Mouse (Mus musculus): ENCODE data around the gene Phf1. TPM values are rescaled to one million over a fixed set of nuclear protein-coding genes. Genes with fewer than 3 reads are reported as not detected.

The Phf1 gene
- 10.9 and 12.0 TPM in 2 replicates for polyA plus RNA-seq (2011; ENCODE audit: insufficient read length, low read depth, missing spikeins)

DNA sequence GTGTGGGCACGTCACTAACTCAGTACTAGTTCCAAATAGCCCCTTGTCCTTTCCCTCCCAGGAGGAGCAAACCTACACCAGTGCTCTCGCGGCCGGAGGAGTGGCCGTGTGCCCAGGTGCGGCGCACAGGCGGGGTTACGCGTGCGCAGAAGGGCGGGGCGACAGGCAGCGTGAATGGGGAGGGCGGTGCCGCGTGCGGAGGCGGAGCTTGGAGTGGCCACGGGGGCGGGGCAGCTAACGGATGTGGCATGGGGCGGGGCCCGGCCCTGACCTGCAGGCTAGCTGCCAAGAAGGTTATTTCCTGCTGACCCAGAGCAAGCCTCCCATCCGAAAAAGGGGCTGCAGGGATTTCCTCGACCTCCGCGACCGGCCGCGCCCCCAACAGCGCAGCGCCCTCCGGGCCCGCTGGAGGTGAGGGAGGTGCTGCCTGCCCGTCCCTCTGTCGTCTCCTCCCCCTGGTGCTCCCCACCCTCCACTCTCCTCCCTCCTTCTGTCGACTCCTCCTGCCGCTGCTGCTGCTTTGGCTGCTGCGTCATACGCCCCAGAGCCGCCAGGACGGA, at the start of gene Phf1:
Gene Phf1 (plus strand): TSS at position 214 of the 560 bp plus-strand sequence.
- peak within 1 kb of the TSS; percentile 65 for H3K27ac ChIP-seq (ENCODE audit: insufficient read depth, low read length)
- TF ChIP-seq POLR2A (IDR thresholded peaks at IDR 0.05; ENCODE audit: low read depth, low read length) (peak; percentile 87), CTCF (IDR thresholded peaks at IDR 0.05; ENCODE audit: borderline replicate concordance, insufficient read depth, low read length) (no peak)
- peaks cover 3% of the 10 kb centered on the region; the same call in 1 of the 2 replicates for H3K4me1 ChIP-seq (ENCODE audit: control insufficient read depth, insufficient read depth, low read length)
- peak within 1 kb of the TSS; percentile 78 for H3K4me3 ChIP-seq (ENCODE audit: insufficient read depth, low read length)

DNA sequence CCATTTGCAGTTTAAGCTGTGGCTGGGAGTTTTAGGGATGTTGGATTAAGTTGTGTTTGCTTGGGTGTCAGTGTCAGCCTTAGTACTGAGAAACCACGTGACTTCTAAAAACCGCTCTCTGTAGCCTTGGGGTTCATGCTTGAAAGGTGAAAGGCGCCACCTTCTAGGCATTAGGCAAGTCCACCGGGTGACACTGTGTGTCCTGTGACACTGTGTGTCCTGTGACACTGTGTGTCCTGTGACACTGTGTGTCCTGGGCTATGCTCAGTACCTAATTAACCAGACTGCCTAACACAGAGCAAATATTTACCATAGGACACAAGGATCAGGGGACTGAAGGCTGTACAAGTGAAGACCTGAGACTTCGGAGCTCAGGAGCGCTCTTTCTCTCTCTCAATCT, 49.3 kb upstream of the Phf1 start:
- TF ChIP-seq CTCF (IDR thresholded peaks at IDR 0.05; ENCODE audit: borderline replicate concordance, insufficient read depth, low read length) (no peak), POLR2A (IDR thresholded peaks at IDR 0.05; ENCODE audit: low read depth, low read length) (no peak)
- no peak overlapping the region for H3K27ac ChIP-seq (ENCODE audit: insufficient read depth, low read length)
- no peak overlapping the region for H3K4me3 ChIP-seq (ENCODE audit: insufficient read depth, low read length)
- H3K4me1 ChIP-seq (ENCODE audit: control insufficient read depth, insufficient read depth, low read length) = peaks cover 5% of the 10 kb centered on the region

DNA sequence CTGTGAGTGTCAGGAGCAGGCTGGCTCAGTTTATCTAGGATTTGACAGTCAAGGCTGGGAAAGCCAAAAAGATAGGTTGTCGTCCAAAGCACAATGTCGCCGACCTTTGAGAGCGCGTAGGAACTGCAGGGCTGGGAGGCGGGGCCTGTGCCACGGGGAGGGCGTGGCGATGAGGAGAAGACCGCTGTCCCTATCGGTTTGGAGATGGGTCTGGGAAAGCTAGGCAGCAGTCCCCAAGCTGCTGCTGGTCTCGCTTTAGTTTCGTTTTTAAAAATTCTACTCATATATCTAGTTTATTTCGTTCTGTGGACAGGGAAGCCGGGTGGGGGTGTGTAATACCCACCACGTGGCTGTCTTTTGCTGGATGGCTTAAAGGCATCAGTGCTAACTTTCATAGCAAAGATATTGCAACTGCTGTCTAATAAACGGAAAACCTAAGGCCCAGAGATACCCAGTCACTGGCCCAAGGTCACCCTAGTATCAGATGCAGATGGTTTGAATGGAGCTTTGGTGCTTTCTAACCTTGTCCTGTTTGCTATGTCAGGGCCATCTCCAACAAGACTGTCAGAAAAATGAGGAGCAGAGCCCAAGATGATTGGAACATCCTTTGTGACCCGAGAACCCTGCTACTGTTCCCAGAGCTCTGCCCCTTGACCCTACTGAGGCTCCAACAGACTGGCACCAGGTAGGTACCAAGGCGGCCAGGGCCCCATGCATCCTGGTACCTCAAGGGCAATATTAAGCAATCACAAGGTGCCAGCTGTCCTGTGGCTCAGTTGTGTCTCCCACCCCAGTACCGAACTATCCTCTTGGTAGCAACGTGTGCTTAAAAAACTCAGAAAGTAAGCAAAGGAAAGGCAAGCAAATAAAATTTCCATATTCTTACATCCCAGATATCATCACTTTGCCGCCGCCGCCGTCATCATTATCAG, 47.6 kb upstream of the Phf1 start:
- Histone ChIP-seq H3K27ac (ENCODE audit: insufficient read depth, low read length) (no peak overlapping the region), H3K4me3 (ENCODE audit: insufficient read depth, low read length) (peak overlapping the region; percentile 37), H3K4me1 (ENCODE audit: control insufficient read depth, insufficient read depth, low read length) (peaks cover 5% of the 10 kb centered on the region)
- TF ChIP-seq POLR2A (IDR thresholded peaks at IDR 0.05; ENCODE audit: low read depth, low read length) (no peak), CTCF (IDR thresholded peaks at IDR 0.05; ENCODE audit: borderline replicate concordance, insufficient read depth, low read length) (peak; percentile 36; the same call in 1 of the 2 replicates)

DNA sequence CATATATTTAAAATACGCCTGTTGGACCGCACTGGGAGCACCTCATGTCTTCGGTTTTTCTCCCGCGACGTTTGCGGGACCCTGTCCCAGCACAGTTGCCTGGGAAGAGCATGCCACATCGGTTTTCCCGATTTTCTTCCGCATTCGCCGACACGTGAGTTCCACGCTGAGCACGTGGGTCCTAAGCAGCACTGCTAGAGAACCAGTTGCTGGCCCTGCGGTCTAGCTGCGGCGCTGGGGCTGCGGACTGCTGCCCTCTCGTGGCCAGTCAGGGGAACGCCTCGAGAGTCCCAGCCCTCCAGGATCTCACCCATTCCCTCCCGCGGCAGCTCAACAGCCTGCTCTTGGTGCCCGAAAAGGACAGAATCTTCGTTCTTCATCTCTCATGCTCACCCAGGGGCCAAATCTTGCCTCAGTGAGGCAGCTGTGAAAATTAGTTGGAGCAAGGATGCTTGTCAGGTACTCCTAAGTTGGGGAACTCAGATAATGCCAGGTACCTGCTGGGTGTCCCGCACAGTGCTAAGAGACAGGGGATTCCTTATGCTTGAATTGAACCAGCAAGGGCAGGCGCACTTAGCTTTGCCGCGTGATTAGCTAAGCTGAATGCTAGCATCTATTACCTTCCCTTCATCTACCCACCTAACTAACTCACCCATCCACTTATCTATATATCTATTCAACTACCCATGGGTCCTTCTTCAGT, 46.7 kb upstream of the Phf1 start:
- TF ChIP-seq POLR2A (IDR thresholded peaks at IDR 0.05; ENCODE audit: low read depth, low read length) = peak; percentile 51; the same call in 1 of the 2 replicates
- peak; percentile 94 for TF ChIP-seq CTCF (IDR thresholded peaks at IDR 0.05; ENCODE audit: borderline replicate concordance, insufficient read depth, low read length)
- Histone ChIP-seq H3K27ac (ENCODE audit: insufficient read depth, low read length) (no peak overlapping the region), H3K4me3 (ENCODE audit: insufficient read depth, low read length) (peak overlapping the region; percentile 23)

DNA sequence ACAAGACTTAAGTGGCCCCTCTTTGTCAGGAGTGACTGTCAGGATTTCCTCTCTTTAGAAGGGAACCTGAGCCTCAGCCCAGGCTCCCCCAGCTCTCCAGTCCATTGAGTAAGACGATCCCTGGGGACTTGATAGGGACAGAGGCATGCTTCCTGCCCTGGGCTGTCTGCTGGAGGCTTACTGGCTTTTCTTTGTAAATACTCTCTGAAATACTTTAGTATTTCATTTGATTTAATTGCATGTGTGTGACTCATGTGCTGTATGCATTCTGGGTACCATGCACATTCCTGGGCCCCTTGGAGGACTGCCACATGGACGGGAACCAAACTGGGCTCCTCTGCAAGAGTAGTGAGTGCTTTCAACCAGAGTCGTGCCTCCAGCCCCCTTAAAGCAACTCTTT, 44.9 kb upstream of the Phf1 start:
- H3K27ac ChIP-seq (ENCODE audit: insufficient read depth, low read length) = peak overlapping the region; percentile 37

More for the DNA sequence above, 46.7 kb upstream of the Phf1 start:
- H3K4me1 ChIP-seq (ENCODE audit: control insufficient read depth, insufficient read depth, low read length) = peaks cover 5% of the 10 kb centered on the region

DNA sequence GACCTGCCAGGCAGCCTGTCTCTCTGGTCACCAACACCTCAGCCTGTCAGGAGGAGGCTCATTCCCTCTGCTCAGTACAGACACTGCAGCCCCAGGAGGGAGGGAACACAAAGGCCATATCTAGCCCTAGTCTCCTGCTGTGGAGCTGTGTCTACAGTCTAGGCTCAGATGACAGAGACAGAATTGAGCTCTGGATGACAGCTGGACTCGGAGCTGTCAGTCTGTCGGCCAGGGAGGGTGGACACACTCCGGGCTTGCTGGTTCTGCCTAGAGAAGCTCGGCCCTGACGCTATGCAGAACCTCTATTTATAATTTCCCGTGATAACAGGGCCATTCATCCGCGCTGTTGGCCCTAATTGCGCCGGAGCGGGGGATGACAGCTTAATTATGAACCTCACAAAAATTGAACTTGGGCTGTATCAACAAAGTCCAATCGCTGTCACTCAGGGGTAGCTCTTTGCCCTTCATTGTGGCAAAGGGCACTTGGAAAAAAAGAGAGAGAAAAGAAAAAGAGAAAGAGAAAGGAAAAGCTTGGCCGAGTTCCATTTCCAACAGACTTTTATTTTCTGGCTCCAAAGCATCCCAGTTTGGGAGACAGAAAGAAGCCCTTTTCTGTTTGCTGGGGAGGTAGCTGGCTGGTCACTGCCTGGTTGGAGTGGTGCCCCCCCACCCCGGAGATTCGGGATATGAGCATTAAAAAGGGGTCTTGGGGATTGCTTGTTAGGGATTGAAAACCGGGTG, 40.0 kb upstream of the Phf1 start:
- no peak overlapping the region for H3K27ac ChIP-seq (ENCODE audit: insufficient read depth, low read length)
- peaks cover 8% of the 10 kb centered on the region; the same call in 1 of the 2 replicates for H3K4me1 ChIP-seq (ENCODE audit: control insufficient read depth, insufficient read depth, low read length)
- no peak for TF ChIP-seq CTCF (IDR thresholded peaks at IDR 0.05; ENCODE audit: borderline replicate concordance, insufficient read depth, low read length)
- TF ChIP-seq POLR2A (IDR thresholded peaks at IDR 0.05; ENCODE audit: low read depth, low read length) = no peak
- H3K4me3 ChIP-seq (ENCODE audit: insufficient read depth, low read length) = no peak overlapping the region

More for the DNA sequence above, 44.9 kb upstream of the Phf1 start:
- Histone ChIP-seq H3K4me3 (ENCODE audit: insufficient read depth, low read length) (no peak overlapping the region), H3K4me1 (ENCODE audit: control insufficient read depth, insufficient read depth, low read length) (peaks cover 5% of the 10 kb centered on the region)
- no peak for TF ChIP-seq CTCF (IDR thresholded peaks at IDR 0.05; ENCODE audit: borderline replicate concordance, insufficient read depth, low read length)
- no peak for TF ChIP-seq POLR2A (IDR thresholded peaks at IDR 0.05; ENCODE audit: low read depth, low read length)

DNA sequence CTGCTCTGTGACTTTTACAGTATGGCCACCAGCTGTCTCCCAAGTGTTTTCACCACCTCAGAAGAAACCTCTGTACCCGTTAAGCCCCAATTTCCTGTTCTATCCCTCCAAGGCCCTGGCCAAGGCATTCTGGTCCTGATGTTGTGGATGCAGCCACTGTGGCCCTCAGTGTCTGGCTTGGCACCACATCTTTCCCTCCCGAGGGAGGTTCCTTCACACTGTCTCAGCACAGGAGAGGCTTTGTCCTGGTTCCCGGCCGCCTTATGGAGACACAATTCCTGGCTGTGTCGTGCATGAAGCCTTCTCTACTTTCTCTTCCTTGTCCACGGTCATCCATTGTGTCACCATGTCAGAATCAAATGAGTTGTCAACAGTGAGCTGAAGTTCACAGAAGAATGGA, 39.4 kb upstream of the Phf1 start:
- TF ChIP-seq CTCF (IDR thresholded peaks at IDR 0.05; ENCODE audit: borderline replicate concordance, insufficient read depth, low read length) (no peak), POLR2A (IDR thresholded peaks at IDR 0.05; ENCODE audit: low read depth, low read length) (no peak)
- H3K4me1 ChIP-seq (ENCODE audit: control insufficient read depth, insufficient read depth, low read length) = peaks cover 6% of the 10 kb centered on the region; the same call in 1 of the 2 replicates
- H3K4me3 ChIP-seq (ENCODE audit: insufficient read depth, low read length) = no peak overlapping the region
- H3K27ac ChIP-seq (ENCODE audit: insufficient read depth, low read length) = no peak overlapping the region

DNA sequence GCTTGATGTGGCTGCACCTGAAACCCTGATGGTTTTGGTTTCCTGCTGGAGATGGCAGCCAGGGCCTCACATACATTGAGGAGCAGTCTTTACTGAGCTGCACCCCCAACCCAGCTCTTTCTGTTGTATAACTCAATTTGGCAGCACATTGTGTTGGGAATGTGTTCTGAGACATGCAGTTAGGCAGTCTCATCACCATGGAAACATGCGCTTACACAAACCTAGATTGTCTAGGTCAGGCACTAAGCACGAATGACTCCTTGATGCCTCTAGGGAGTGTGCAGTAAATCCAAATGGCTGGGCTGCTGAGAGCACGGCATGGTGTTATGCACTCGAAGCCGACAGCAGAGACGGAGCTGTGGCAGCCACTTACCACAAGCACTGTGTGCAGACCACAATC, 38.5 kb upstream of the Phf1 start:
- no peak for TF ChIP-seq CTCF (IDR thresholded peaks at IDR 0.05; ENCODE audit: borderline replicate concordance, insufficient read depth, low read length)
- no peak overlapping the region for H3K4me3 ChIP-seq (ENCODE audit: insufficient read depth, low read length)
- H3K4me1 ChIP-seq (ENCODE audit: control insufficient read depth, insufficient read depth, low read length) = peaks cover 6% of the 10 kb centered on the region; the same call in 1 of the 2 replicates
- no peak overlapping the region for H3K27ac ChIP-seq (ENCODE audit: insufficient read depth, low read length)

DNA sequence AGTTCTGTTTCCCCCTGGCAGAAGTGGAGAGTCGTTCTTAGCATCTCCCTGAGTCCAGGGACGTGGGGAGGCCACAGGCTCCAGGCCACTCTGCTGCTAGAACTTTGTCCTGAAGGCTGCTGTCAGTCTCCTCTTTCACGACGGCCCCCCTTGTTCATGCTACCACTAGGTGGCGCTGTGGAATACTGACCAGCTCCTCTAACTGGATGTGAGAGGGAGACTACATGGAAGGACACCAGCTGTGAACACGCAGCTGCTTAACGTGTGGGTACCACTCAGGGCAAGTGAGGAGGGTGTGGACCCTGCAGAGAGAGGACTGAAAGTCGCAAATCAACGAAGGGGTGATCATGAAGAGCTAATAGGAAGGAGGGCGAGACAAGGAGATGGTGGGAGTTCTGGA, 37.3 kb upstream of the Phf1 start:
- TF ChIP-seq CTCF (IDR thresholded peaks at IDR 0.05; ENCODE audit: borderline replicate concordance, insufficient read depth, low read length) = peak; percentile 45; the same call in 1 of the 2 replicates
- no peak for TF ChIP-seq POLR2A (IDR thresholded peaks at IDR 0.05; ENCODE audit: low read depth, low read length)

More for the DNA sequence above, 37.3 kb upstream of the Phf1 start:
- H3K4me1 ChIP-seq (ENCODE audit: control insufficient read depth, insufficient read depth, low read length) = peaks cover 6% of the 10 kb centered on the region; the same call in 1 of the 2 replicates
- H3K4me3 ChIP-seq (ENCODE audit: insufficient read depth, low read length) = no peak overlapping the region
- H3K27ac ChIP-seq (ENCODE audit: insufficient read depth, low read length) = no peak overlapping the region
